Mouse (Mus musculus): ENCODE measurements around the gene Jaml.
"Not testable (repeated sequence)": the region's sequence is repeated elsewhere in the genome, so short reads cannot be mapped to it uniquely, and the experiment has no call there.

Jaml gene

GRCm38 (mm10) chr9:45079011-45079410 lies at the start of gene Jaml:
Gene Jaml (plus strand): TSS chr9:45079183.
- no peak for DNase-seq (ENCODE audit: low spot score)

- no peak for DNase-seq (ENCODE audit: low spot score)
Measured at GRCm38 (mm10) chr9:45030341-45030740, 48.6 kb upstream of the Jaml start.

GRCm38 (mm10) chr9:45032261-45032660 lies 46.7 kb upstream of the Jaml start:
- no peak for DNase-seq (ENCODE audit: low spot score)

GRCm38 (mm10) chr9:45034526-45034925 lies 44.5 kb upstream of the Jaml start:
- no peak for DNase-seq (ENCODE audit: low spot score)

GRCm38 (mm10) chr9:45037803-45038202 lies 41.2 kb upstream of the Jaml start:
- DNase-seq (ENCODE audit: low spot score), result not testable (repeated sequence)

GRCm38 (mm10) chr9:45039499-45039898 lies 39.5 kb upstream of the Jaml start, which contains the start of gene Mpzl2:
Gene Mpzl2 (plus strand): TSS chr9:45039799.
- no peak for DNase-seq (ENCODE audit: low spot score)

- DNase-seq (ENCODE audit: low spot score), result no peak
Measured at GRCm38 (mm10) chr9:45040066-45040845, 38.7 kb upstream of the Jaml start.

GRCm38 (mm10) chr9:45041131-45041838 lies 37.7 kb upstream of the Jaml start:
- DNase-seq (ENCODE audit: low spot score), result peak; percentile 57

- DNase-seq (ENCODE audit: low spot score), result peak; percentile 89
Measured at GRCm38 (mm10) chr9:45042056-45042720, 36.8 kb upstream of the Jaml start.

GRCm38 (mm10) chr9:45042947-45043346 lies 36.0 kb upstream of the Jaml start:
- peak; percentile 26 for DNase-seq (ENCODE audit: low spot score)

- no peak for DNase-seq (ENCODE audit: low spot score)
Measured at GRCm38 (mm10) chr9:45046973-45047372, 32.0 kb upstream of the Jaml start.

GRCm38 (mm10) chr9:45048511-45048910 lies 30.5 kb upstream of the Jaml start:
- no peak for DNase-seq (ENCODE audit: low spot score)

GRCm38 (mm10) chr9:45049731-45050130 lies 29.3 kb upstream of the Jaml start:
- no peak for DNase-seq (ENCODE audit: low spot score)

GRCm38 (mm10) chr9:45050301-45050700 lies 28.7 kb upstream of the Jaml start:
- no peak for DNase-seq (ENCODE audit: low spot score)

GRCm38 (mm10) chr9:45055082-45055713 lies 23.8 kb upstream of the Jaml start, which contains the start of gene Mpzl3:
Gene Mpzl3 (plus strand): TSS chr9:45055186.
- peak; percentile 81 for DNase-seq (ENCODE audit: low spot score)

GRCm38 (mm10) chr9:45058304-45058940 lies 20.6 kb upstream of the Jaml start:
- no peak for DNase-seq (ENCODE audit: low spot score)

GRCm38 (mm10) chr9:45060151-45060550 lies 18.8 kb upstream of the Jaml start:
- DNase-seq (ENCODE audit: low spot score), result peak; percentile 77

GRCm38 (mm10) chr9:45062677-45063076 lies 16.3 kb upstream of the Jaml start:
- DNase-seq (ENCODE audit: low spot score), result no peak

- no peak for DNase-seq (ENCODE audit: low spot score)
Measured at GRCm38 (mm10) chr9:45064421-45064820, 14.6 kb upstream of the Jaml start.

GRCm38 (mm10) chr9:45066735-45067134 lies 12.2 kb upstream of the Jaml start:
- DNase-seq (ENCODE audit: low spot score), result no peak

GRCm38 (mm10) chr9:45071800-45072199 lies 7.2 kb upstream of the Jaml start:
- no peak for DNase-seq (ENCODE audit: low spot score)

- DNase-seq (ENCODE audit: low spot score), result no peak
Measured at GRCm38 (mm10) chr9:45077859-45078258, 1.1 kb upstream of the Jaml start.
